ENCODE assay signal across 28 mouse cellular contexts in genomic region chr16:97716567-97716966, GRCm38 (mm10). TPM values are rescaled to one million over a fixed set of nuclear protein-coding genes. Genes with fewer than 3 reads are reported as not detected.
DNase-seq lines count a peak whose midpoint lies in the region; ATAC-seq and TF ChIP-seq lines count a peak whose summit lies in the region.
"Had no signal": no experiment of that assay in that cellular context is flagged by ENCODE, and none has a peak within 500 bp of the region (broad histone marks: within the 10 kb centered on the region; RNA-seq: fewer than 3 reads in every experiment).

No protein-coding gene starts in this region.

- in situ Hi-C loops in Patski (cut with MboI; ENCODE audit: low pct_unique_long_range_greater_than_20kb): no loop called here

- CTCF ChIA-PET in Patski (lab: Charles Lee): interaction anchor here (0.8 to 1.2 kb wide), 2 partner anchors 13 to 18 kb away, joined by 3 read pairs; no protein-coding TSS in a partner anchor

- TF ChIP-seq CTCF in Patski (IDR thresholded peaks at IDR 0.05): no peak

- peak; percentile 22 to 61 for DNase-seq in lung, adult 18-20 months
- no peak for DNase-seq in lung, postnatal 10 days
- DNase-seq in 3T3-L1 (ENCODE audit: low read depth, low spot score) (peak; percentile 83), Patski (ENCODE audit: low read depth, low spot score) (peak; percentile 77)
- no peak for DNase-seq in spleen, postnatal 4 days (ENCODE audit: low spot score in 2 of 2)
- no peak for DNase-seq in kidney, adult 9 months
- DNase-seq: adrenal gland, postnatal 25 days; cerebellum, adult 11-12 months; cerebellum, adult 9-11 months; gastrocnemius, adult 2 months; gastrocnemius, postnatal 36 days; heart, adult 2 months; heart, postnatal 4 days; kidney, adult 8-10 months; kidney, postnatal 25 days; liver; right cerebral cortex, postnatal 25 days; thymus, postnatal 4 days had no signal

- POLR2A ChIA-PET in Patski (lab: Charles Lee): no interaction called here

- H3K27me3 ChIP-seq in Patski: no peaks in the 10 kb centered on the region
- H3K27me3 ChIP-seq: heart, embryonic 12.5 days; hindbrain, embryonic 13.5 days; lung, embryonic 15.5 days; neural tube, embryonic 12.5 days had no signal

- peak; percentile 72 for ATAC-seq in Patski
- peak; percentile 49; the same call in 1 of the 2 replicates for ATAC-seq in megakaryocyte progenitor cell, adult 5-6 weeks (replicated peaks; ENCODE audit: poor library complexity)
- ATAC-seq: forebrain, embryonic 16.5 days; intestine, embryonic 16.5 days; midbrain, embryonic 16.5 days had no signal

RNA-seq across cellular contexts. Expression of gene Ripk4, which starts 47.0 kb away (rescaled TPM):
- 2.3 TPM for polyA plus RNA-seq in Patski (2021)
- total RNA-seq in megakaryocyte progenitor cell, adult 5-6 weeks (2015): not detected in 2 replicates
- total RNA-seq in megakaryocyte progenitor cell, adult 5-6 weeks (2017): under 0.01 TPM in 1 of 2 replicates, not detected in the other
- total RNA-seq: common myeloid progenitor, adult 5-6 weeks; gastrocnemius, adult 2 months; gastrocnemius, postnatal 36 days had no signal
- polyA plus RNA-seq: G1E had no signal

Comparison
In these comparisons a context has a peak if more than half of its experiments do, and no peak if none do; other contexts are left out.
1. DNase-seq: peak in lung, adult 18-20 months (2 of 2), 3T3-L1 (single experiment) and Patski (single experiment); none in lung, postnatal 10 days (single experiment), spleen, postnatal 4 days (0 of 2) and kidney, adult 9 months (single experiment).